Mouse (Mus musculus) heart, adult 2 months (tissue): ENCODE measurements at regions not wholly inside any gene's neighbourhood (a gene's known extent, or its start where the extent isn't known, plus 50 kb on each side); places are given as distances from the start of the nearest gene placed in this dataset.

Source experiments
- DNase-seq, 2 experiments: peaks; one replicate each; pipeline ENCODE4 v3.0.0; 2021
- H3K27ac ChIP-seq: fragments of 200-600 bp; 2 replicates; pipeline ENCODE4 v1.8.1; 2022
- H3K27me3 ChIP-seq: fragments of 200-500 bp; 2 replicates; pipeline ENCODE4 v1.6.1; 2012; ENCODE audit warnings: mild to moderate bottlenecking, low read length, inconsistent platforms, mixed read lengths; ENCODE audit not compliant: control insufficient read depth, insufficient read depth
- H3K36me3 ChIP-seq: fragments of 200-500 bp; 2 replicates; pipeline ENCODE4 v1.6.1; 2012; ENCODE audit warnings: low read length, inconsistent platforms; ENCODE audit not compliant: control insufficient read depth, insufficient read depth
- H3K4me1 ChIP-seq: fragments of 200-500 bp; 2 replicates; pipeline ENCODE4 v1.6.1; 2011; ENCODE audit warnings: low read length; ENCODE audit not compliant: control insufficient read depth, insufficient read depth
- H3K4me3 ChIP-seq: fragments of 200-600 bp; 2 replicates; pipeline ENCODE4 v1.8.1; 2022
- H3K79me2 ChIP-seq: fragments of 200-500 bp; replicated peaks from 2 replicates; pipeline ENCODE4 v1.6.1; 2012; ENCODE audit warnings: mild to moderate bottlenecking, inconsistent platforms, low read length, moderate library complexity, mixed read lengths; ENCODE audit not compliant: control insufficient read depth, insufficient read depth
- H3K9ac ChIP-seq: fragments of 200-500 bp; 2 replicates; pipeline ENCODE4 v1.6.1; 2012; ENCODE audit warnings: low read depth, mild to moderate bottlenecking, control low read depth, inconsistent platforms, low read length, mixed read lengths
- CTCF ChIP-seq: fragments of 200-600 bp; IDR thresholded peaks from 2 replicates; pipeline ENCODE4 v1.8.1; 2022; ENCODE audit warnings: antibody characterized with exemption, mild to moderate bottlenecking, moderate library complexity
- EP300 ChIP-seq: fragments of 200-500 bp; IDR thresholded peaks from 2 replicates; pipeline ENCODE4 v1.6.1; 2011; ENCODE audit warnings: low read depth, low read length, control low read depth; ENCODE audit not compliant: insufficient read depth
- POLR2A ChIP-seq: fragments of 200-500 bp; IDR thresholded peaks from 2 replicates; pipeline ENCODE4 v1.6.1; 2011; ENCODE audit warnings: mild to moderate bottlenecking, low read depth, low read length, control low read depth; ENCODE audit not compliant: insufficient read depth
- WGBS: fragments of 180-500 bp; shearing (Covaris S2); methylation state at CpG from one replicate; pipeline ENCODE4 v1.1.7; 2018; 5-methylcytosine and 5-hydroxymethylcytosine counted together
- intact Hi-C: fragments of 180-260 bp; cut with DNase I; formaldehyde crosslinking; loops from one replicate; pipeline ENCODE4 v1.15.1; 2025

DNA sequence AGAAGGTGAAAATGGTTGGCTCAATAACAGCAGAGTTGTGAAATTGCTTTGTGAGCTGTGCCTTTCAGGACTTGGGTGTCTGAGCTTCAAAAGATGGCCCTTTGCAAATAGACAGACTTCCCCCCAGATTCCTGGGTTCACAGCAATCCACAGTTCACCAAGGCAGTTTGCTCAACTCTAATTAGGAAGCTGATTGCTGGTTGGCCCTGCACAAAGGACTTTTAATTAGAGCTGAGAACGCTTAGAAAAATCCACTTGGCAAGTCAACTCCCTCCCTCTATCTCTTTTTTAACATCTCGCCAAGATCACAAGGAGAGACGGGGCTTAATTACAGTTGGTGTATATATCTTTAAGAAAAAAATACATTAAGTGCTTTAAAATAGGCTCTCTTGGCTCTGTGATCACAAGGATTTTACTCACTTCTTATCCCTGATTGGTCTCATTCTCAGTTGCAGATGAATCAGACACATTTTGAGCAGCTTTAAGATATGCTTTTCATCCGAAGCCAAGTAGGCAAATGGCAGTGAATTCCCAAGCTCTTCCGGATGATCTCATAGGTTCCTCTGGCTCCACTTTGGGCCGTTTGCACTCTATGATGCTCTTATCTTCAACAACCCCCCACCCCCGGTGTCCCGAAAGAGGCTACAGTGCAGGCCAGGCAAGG is 49.7 kb upstream of the Bach2 start:
- TF ChIP-seq EP300, result no peak
- TF ChIP-seq CTCF, result no peak
- no peak for TF ChIP-seq POLR2A
- Histone ChIP-seq H3K27me3 (no peaks in the 10 kb centered on the region), H3K79me2 (no peaks in the 10 kb centered on the region), H3K4me1 (no peaks in the 10 kb centered on the region), H3K36me3 (no peaks in the 10 kb centered on the region), H3K27ac (no peak overlapping the region), H3K9ac (no peak overlapping the region), H3K4me3 (no peak overlapping the region)
- DNase-seq, result no peak
- 57% methylated on average over 8 of the region's 8 CpGs for WGBS
- intact Hi-C loops, result no loop called here
